Mouse (Mus musculus) hindlimb bud, embryonic 11.5 days (tissue): ENCODE measurements around the gene Cacna1d.

Source experiments
- DNase-seq: peaks from one replicate; pipeline ENCODE4 v3.0.0-alpha.2; 2012; ENCODE audit warnings: low read depth, low spot score; ENCODE audit errors: extremely low spot score

Gene Cacna1d

GRCm38 (mm10) chr14:30272976-30273375 lies 218.3 kb downstream of the Cacna1d start:
- DNase-seq = no peak

- no peak for DNase-seq
These were observed 218.7 kb downstream of the Cacna1d start for GRCm38 (mm10) chr14:30272523-30272922.

GRCm38 (mm10) chr14:30271856-30272255 lies 219.4 kb downstream of the Cacna1d start:
- no peak for DNase-seq

- DNase-seq = no peak
These were observed 220.9 kb downstream of the Cacna1d start for GRCm38 (mm10) chr14:30270350-30270749.

GRCm38 (mm10) chr14:30265728-30266127 lies 225.5 kb downstream of the Cacna1d start:
- DNase-seq = no peak

GRCm38 (mm10) chr14:30261561-30262251 lies 229.5 kb downstream of the Cacna1d start:
- DNase-seq = no peak

GRCm38 (mm10) chr14:30257626-30258025 lies 233.6 kb downstream of the Cacna1d start:
- DNase-seq = no peak

- DNase-seq = no peak
These were observed 234.8 kb downstream of the Cacna1d start for GRCm38 (mm10) chr14:30256486-30256885.

- no peak for DNase-seq
These were observed 235.4 kb downstream of the Cacna1d start for GRCm38 (mm10) chr14:30255701-30256400.

- DNase-seq = no peak
These were observed 236.5 kb downstream of the Cacna1d start for GRCm38 (mm10) chr14:30254776-30255175.

- no peak for DNase-seq
These were observed 238.4 kb downstream of the Cacna1d start for GRCm38 (mm10) chr14:30252824-30253223.

- DNase-seq = no peak
These were observed 239.9 kb downstream of the Cacna1d start for GRCm38 (mm10) chr14:30251351-30251750.

- DNase-seq = no peak
These were observed 241.7 kb downstream of the Cacna1d start for GRCm38 (mm10) chr14:30249591-30249990.

GRCm38 (mm10) chr14:30248811-30249210 lies 242.4 kb downstream of the Cacna1d start:
- no peak for DNase-seq

- no peak for DNase-seq
These were observed 243.1 kb downstream of the Cacna1d start for GRCm38 (mm10) chr14:30248121-30248520.

- no peak for DNase-seq
These were observed 243.6 kb downstream of the Cacna1d start for GRCm38 (mm10) chr14:30247606-30248005.

- DNase-seq = no peak
These were observed 246.5 kb downstream of the Cacna1d start for GRCm38 (mm10) chr14:30244776-30245175.

GRCm38 (mm10) chr14:30242818-30243205 lies 248.4 kb downstream of the Cacna1d start:
- DNase-seq = no peak

GRCm38 (mm10) chr14:30242166-30242817 lies 249.0 kb downstream of the Cacna1d start:
- no peak for DNase-seq

- DNase-seq = no peak
These were observed 250.2 kb downstream of the Cacna1d start for GRCm38 (mm10) chr14:30240916-30241515.

GRCm38 (mm10) chr14:30238807-30239206 lies 252.4 kb downstream of the Cacna1d start:
- DNase-seq = no peak

GRCm38 (mm10) chr14:30225161-30225560 lies 266.1 kb downstream of the Cacna1d start:
- no peak for DNase-seq
